Mouse (Mus musculus) heart, postnatal 0 days (tissue): ENCODE measurements around the gene Khdc3.

Experiments
- CTCF ChIP-seq: IDR thresholded peaks from 2 replicates; pipeline ENCODE4 v1.5.1; 2016; ENCODE audit warnings: antibody characterized with exemption, control low read depth, low read depth
- EP300 ChIP-seq: IDR thresholded peaks from 2 replicates; pipeline ENCODE4 v1.6.1; 2016; ENCODE audit warnings: antibody characterized with exemption, low read depth

DNA sequence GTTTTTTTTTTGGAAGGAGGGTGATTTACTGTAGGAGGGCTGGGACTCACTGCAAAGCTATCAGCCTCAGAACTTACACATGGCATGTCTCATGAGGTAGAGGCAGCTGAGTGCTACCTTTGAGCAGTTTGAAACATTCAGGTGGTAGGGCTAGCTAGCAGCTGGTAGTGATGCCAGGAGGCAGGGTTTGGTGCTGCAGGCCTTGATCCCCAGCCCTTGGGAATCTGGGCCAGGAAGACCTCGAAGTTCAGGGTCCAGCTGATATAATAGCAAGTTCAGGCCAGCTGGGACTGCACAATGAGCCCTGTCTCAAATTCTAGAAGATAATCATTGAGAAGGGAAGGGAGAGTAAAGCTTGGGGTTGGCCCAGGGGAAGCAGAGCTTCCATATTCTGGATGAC lies 3.5 kb downstream of the Khdc3 start:
- TF ChIP-seq CTCF, result no peak
- TF ChIP-seq EP300, result no peak
